Mouse (Mus musculus): ENCODE data around the gene Spon1. TPM values are rescaled to one million over a fixed set of nuclear protein-coding genes. Genes with fewer than 3 reads are reported as not detected.

Gene Spon1
- total and polyA plus RNA-seq, 2 experiments from 2014 or later: 20.7 to 21.6 TPM

- no peak overlapping the region for H3K4me2 ChIP-seq (ENCODE audit: low read depth, low read length)
- H3K27me3 ChIP-seq (ENCODE audit: control insufficient read depth, insufficient read depth, low read length): no peaks in the 10 kb centered on the region
- H3K4me3 ChIP-seq (ENCODE audit: low read depth, low read length): no peak overlapping the region
- peaks cover 17% of the 10 kb centered on the region for H3K36me3 ChIP-seq (replicated peaks; ENCODE audit: control insufficient read depth, insufficient read depth, low read length)
- peaks cover 9% of the 10 kb centered on the region for H3K4me1 ChIP-seq (ENCODE audit: control insufficient read depth, insufficient read depth)
- TF ChIP-seq CTCF (IDR thresholded peaks at IDR 0.05; ENCODE audit: low read depth) (no peak), EP300 (IDR thresholded peaks at IDR 0.05; ENCODE audit: low read depth) (no peak)
- DNase-seq (ENCODE audit: low spot score) (no peak), ATAC-seq (ENCODE audit: insufficient read depth, low read depth) (no peak)
- no peak overlapping the region for H3K27ac ChIP-seq (ENCODE audit: low read depth)
- 82% methylated on average over 4 of the region's 4 CpGs for WGBS
- H3K9ac ChIP-seq (replicated peaks; ENCODE audit: low read depth, low read length): no peak overlapping the region
- no peaks in the 10 kb centered on the region for H3K9me3 ChIP-seq (replicated peaks; ENCODE audit: control insufficient read depth, low read length)
Measured at GRCm38 (mm10) chr7:114037237-114037636, 271.4 kb downstream of the Spon1 start.

DNA sequence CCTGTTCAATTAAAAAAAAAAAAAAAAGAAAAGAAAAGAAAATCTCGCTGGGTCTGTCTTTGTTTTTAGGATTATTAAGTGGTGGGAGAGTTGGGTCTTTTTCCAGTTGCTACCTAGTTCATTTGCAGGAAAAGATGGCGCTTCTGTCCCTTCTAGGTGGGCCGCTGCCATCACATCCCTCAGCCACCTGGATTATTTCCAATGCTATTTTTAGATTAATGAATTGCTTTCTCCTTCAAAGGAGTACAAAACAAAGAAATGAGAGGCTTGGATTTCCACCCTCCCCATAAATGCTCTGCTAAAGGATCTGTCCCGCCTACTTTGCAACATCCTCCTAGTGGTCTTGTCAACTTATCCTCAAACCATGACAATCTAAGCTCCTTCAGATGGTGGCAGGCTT is 275.6 kb downstream of the Spon1 start:
- Histone ChIP-seq H3K4me1 (ENCODE audit: control insufficient read depth, insufficient read depth) (peaks cover 22% of the 10 kb centered on the region), H3K4me3 (ENCODE audit: low read depth, low read length) (no peak overlapping the region), H3K36me3 (replicated peaks; ENCODE audit: control insufficient read depth, insufficient read depth, low read length) (peaks cover 22% of the 10 kb centered on the region), H3K9ac (replicated peaks; ENCODE audit: low read depth, low read length) (no peak overlapping the region), H3K9me3 (replicated peaks; ENCODE audit: control insufficient read depth, low read length) (no peaks in the 10 kb centered on the region), H3K27ac (ENCODE audit: low read depth) (no peak overlapping the region), H3K27me3 (ENCODE audit: control insufficient read depth, insufficient read depth, low read length) (no peaks in the 10 kb centered on the region), H3K4me2 (ENCODE audit: low read depth, low read length) (no peak overlapping the region)
- 66% methylated on average over 4 of the region's 4 CpGs for WGBS
- no peak for ATAC-seq (ENCODE audit: insufficient read depth, low read depth)
- DNase-seq (ENCODE audit: low spot score): no peak
- no peak for TF ChIP-seq CTCF (IDR thresholded peaks at IDR 0.05; ENCODE audit: low read depth)
- TF ChIP-seq EP300 (IDR thresholded peaks at IDR 0.05; ENCODE audit: low read depth): no peak

GRCm38 (mm10) chr7:114042973-114043928 is 277.5 kb downstream of the Spon1 start:
- Histone ChIP-seq H3K4me2 (ENCODE audit: low read depth, low read length) (no peak overlapping the region), H3K4me1 (ENCODE audit: control insufficient read depth, insufficient read depth) (peaks cover 22% of the 10 kb centered on the region), H3K36me3 (replicated peaks; ENCODE audit: control insufficient read depth, insufficient read depth, low read length) (peaks cover 28% of the 10 kb centered on the region), H3K4me3 (ENCODE audit: low read depth, low read length) (no peak overlapping the region), H3K9ac (replicated peaks; ENCODE audit: low read depth, low read length) (no peak overlapping the region), H3K27me3 (ENCODE audit: control insufficient read depth, insufficient read depth, low read length) (no peaks in the 10 kb centered on the region), H3K9me3 (replicated peaks; ENCODE audit: control insufficient read depth, low read length) (no peaks in the 10 kb centered on the region), H3K27ac (ENCODE audit: low read depth) (no peak overlapping the region; the same call in 1 of the 2 replicates)
- WGBS: 63% methylated on average over 26 of the region's 26 CpGs
- no peak for TF ChIP-seq CTCF (IDR thresholded peaks at IDR 0.05; ENCODE audit: low read depth)
- TF ChIP-seq EP300 (IDR thresholded peaks at IDR 0.05; ENCODE audit: low read depth): no peak
- ATAC-seq (ENCODE audit: insufficient read depth, low read depth) (no peak), DNase-seq (ENCODE audit: low spot score) (no peak)

DNA sequence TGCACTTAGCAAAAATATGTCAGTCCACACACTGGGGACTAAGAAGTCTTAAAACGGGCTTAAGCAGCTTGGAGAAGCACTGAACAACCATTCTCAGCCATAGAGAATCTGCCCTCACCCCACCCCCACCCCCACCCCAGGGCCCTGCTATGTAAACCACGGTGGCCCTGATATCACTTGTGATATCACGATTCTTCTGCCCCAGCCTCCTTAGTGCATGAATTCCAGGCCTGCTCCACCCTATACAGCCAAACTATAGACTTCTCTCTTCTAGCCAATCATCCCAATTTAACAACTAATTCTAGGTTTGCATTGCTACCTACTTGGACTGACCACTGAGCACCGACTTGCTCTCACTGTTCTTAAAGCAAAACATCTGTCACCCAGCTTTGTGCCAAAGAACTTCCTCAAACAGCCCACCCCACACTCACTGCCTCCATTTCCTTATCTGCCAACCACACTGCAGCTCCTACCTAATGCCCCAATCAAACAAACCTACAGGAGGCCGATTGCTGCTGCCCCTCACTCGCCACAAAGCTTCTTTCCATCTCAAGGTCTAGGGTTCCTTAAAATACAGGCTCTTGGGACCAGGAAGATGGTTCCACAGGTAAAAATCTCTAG is 278.2 kb downstream of the Spon1 start:
- H3K4me3 ChIP-seq (ENCODE audit: low read depth, low read length): no peak overlapping the region
- H3K9me3 ChIP-seq (replicated peaks; ENCODE audit: control insufficient read depth, low read length): no peaks in the 10 kb centered on the region
- no peak overlapping the region for H3K9ac ChIP-seq (replicated peaks; ENCODE audit: low read depth, low read length)
- no peak overlapping the region for H3K27ac ChIP-seq (ENCODE audit: low read depth)
- H3K27me3 ChIP-seq (ENCODE audit: control insufficient read depth, insufficient read depth, low read length): no peaks in the 10 kb centered on the region
- 45% methylated on average over 6 of the region's 6 CpGs for WGBS
- no peak for TF ChIP-seq EP300 (IDR thresholded peaks at IDR 0.05; ENCODE audit: low read depth)
- no peak for TF ChIP-seq CTCF (IDR thresholded peaks at IDR 0.05; ENCODE audit: low read depth)
- ATAC-seq (ENCODE audit: insufficient read depth, low read depth): no peak
- H3K4me1 ChIP-seq (ENCODE audit: control insufficient read depth, insufficient read depth): peaks cover 19% of the 10 kb centered on the region
- H3K4me2 ChIP-seq (ENCODE audit: low read depth, low read length): no peak overlapping the region
- peaks cover 33% of the 10 kb centered on the region for H3K36me3 ChIP-seq (replicated peaks; ENCODE audit: control insufficient read depth, insufficient read depth, low read length)
- no peak for DNase-seq (ENCODE audit: low spot score)

DNA sequence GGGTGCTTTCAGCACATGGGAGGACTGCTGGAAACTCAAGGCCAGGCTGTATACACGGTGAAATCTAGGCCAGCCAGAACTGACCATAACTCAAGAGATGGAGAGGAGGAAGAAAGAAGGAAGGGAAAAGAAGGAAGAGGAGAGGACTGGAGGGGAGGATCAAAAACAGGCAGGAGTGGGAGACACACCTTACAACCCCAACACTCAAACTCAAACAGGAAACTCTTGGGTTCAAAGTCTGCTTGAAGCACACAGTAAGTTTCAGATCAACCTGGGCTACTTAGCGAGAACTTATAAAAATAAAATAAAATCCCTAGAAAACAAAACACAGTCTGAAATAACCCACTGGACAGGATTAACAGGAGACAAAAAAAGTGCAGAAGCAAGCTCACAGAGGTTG is 280.0 kb downstream of the Spon1 start:
- Histone ChIP-seq H3K4me3 (ENCODE audit: low read depth, low read length) (no peak overlapping the region), H3K4me2 (ENCODE audit: low read depth, low read length) (no peak overlapping the region), H3K27ac (ENCODE audit: low read depth) (no peak overlapping the region), H3K27me3 (ENCODE audit: control insufficient read depth, insufficient read depth, low read length) (no peaks in the 10 kb centered on the region), H3K36me3 (replicated peaks; ENCODE audit: control insufficient read depth, insufficient read depth, low read length) (peaks cover 21% of the 10 kb centered on the region), H3K9ac (replicated peaks; ENCODE audit: low read depth, low read length) (no peak overlapping the region), H3K4me1 (ENCODE audit: control insufficient read depth, insufficient read depth) (peaks cover 25% of the 10 kb centered on the region), H3K9me3 (replicated peaks; ENCODE audit: control insufficient read depth, low read length) (no peaks in the 10 kb centered on the region)
- TF ChIP-seq CTCF (IDR thresholded peaks at IDR 0.05; ENCODE audit: low read depth): no peak
- no peak for TF ChIP-seq EP300 (IDR thresholded peaks at IDR 0.05; ENCODE audit: low read depth)
- WGBS: 60% methylated on average over 2 of the region's 2 CpGs
- ATAC-seq (ENCODE audit: insufficient read depth, low read depth) (no peak), DNase-seq (ENCODE audit: low spot score) (no peak)
